Mouse (Mus musculus) liver, adult 2 months (tissue): ENCODE measurements around the gene Acsl3. TPM values are rescaled to one million over a fixed set of nuclear protein-coding genes. Genes with fewer than 3 reads are reported as not detected.
A peak's percentile ranks its signal among the peaks of the same experiment; 100 is the strongest.

Source experiments
- DNase-seq: peaks from one replicate; pipeline ENCODE4 v3.0.0-alpha.2; 2011; ENCODE audit warnings: low read depth, low spot score; ENCODE audit errors: extremely low read depth
- H3K27ac ChIP-seq: fragments of 200-500 bp; replicated peaks from 2 replicates; pipeline ENCODE4 v1.5.1; 2012; ENCODE audit warnings: low read depth, mild to moderate bottlenecking, control low read depth, inconsistent platforms, low read length; ENCODE audit not compliant: insufficient read depth
- H3K27me3 ChIP-seq: fragments of 200-500 bp; 2 replicates; pipeline ENCODE4 v1.6.1; 2012; ENCODE audit warnings: mild to moderate bottlenecking, moderate library complexity, low read length, inconsistent platforms; ENCODE audit not compliant: control insufficient read depth, insufficient read depth
- H3K36me3 ChIP-seq: fragments of 200-500 bp; 2 replicates; pipeline ENCODE4 v1.6.1; 2012; ENCODE audit warnings: low read length, inconsistent platforms; ENCODE audit not compliant: control insufficient read depth, insufficient read depth
- H3K4me1 ChIP-seq: fragments of 200-500 bp; 2 replicates; pipeline ENCODE4 v1.6.1; 2011; ENCODE audit warnings: low read length; ENCODE audit not compliant: control insufficient read depth, insufficient read depth
- H3K4me3 ChIP-seq: fragments of 200-500 bp; 2 replicates; pipeline ENCODE4 v1.5.1; 2011; ENCODE audit warnings: low read depth, mild to moderate bottlenecking, control low read depth, low read length, moderate library complexity; ENCODE audit not compliant: insufficient read depth
- H3K79me2 ChIP-seq: fragments of 200-500 bp; 2 replicates; pipeline ENCODE4 v1.6.1; 2012; ENCODE audit warnings: inconsistent platforms, mild to moderate bottlenecking, low read length, moderate library complexity; ENCODE audit not compliant: control insufficient read depth, insufficient read depth
- H3K9ac ChIP-seq: fragments of 200-500 bp; 2 replicates; pipeline ENCODE4 v1.6.1; 2012; ENCODE audit warnings: low read depth, mild to moderate bottlenecking, control low read depth, inconsistent platforms, low read length
- CTCF ChIP-seq: fragments of 200-500 bp; IDR thresholded peaks from 2 replicates; pipeline ENCODE4 v1.5.1; 2011; ENCODE audit warnings: low read depth, low read length, control low read depth
- POLR2A ChIP-seq: fragments of 200-500 bp; IDR thresholded peaks from 2 replicates; pipeline ENCODE4 v1.6.1; 2011; ENCODE audit warnings: low read length, control low read depth; ENCODE audit not compliant: insufficient read depth; ENCODE audit errors: extremely low read depth
- WGBS: fragments of 180-500 bp; shearing (Covaris S2); methylation state at CpG from one replicate; pipeline ENCODE4 v1.1.7; 2018; 5-methylcytosine and 5-hydroxymethylcytosine counted together
- polyA plus RNA-seq: library from polyadenylated mRNA; depleted of rRNA; stranded (reverse); fragments of >200 nt; gene quantifications from 2 replicates; pipeline ENCODE4 v1.2.3, GENCODE M21; 2012
- total RNA-seq: library from RNA; depleted of rRNA; stranded (reverse); fragments of >200 nt; gene quantifications from 2 replicates; pipeline ENCODE4 v1.2.3, GENCODE M21; 2014

Acsl3 gene
- total and polyA plus RNA-seq, 2 experiments: 5.3 to 39.0 TPM

GRCm38 (mm10) chr1:78640871-78641270 is 16.8 kb upstream of the Acsl3 start:
- no peak overlapping the region for H3K27ac ChIP-seq
- no peak overlapping the region for H3K4me3 ChIP-seq
- DNase-seq: no peak
- no peaks in the 10 kb centered on the region for H3K27me3 ChIP-seq
- TF ChIP-seq POLR2A: no peak
- no peak for TF ChIP-seq CTCF
- no peaks in the 10 kb centered on the region for H3K4me1 ChIP-seq
- no peaks in the 10 kb centered on the region for H3K79me2 ChIP-seq
- H3K36me3 ChIP-seq: no peaks in the 10 kb centered on the region
- no peak overlapping the region for H3K9ac ChIP-seq

GRCm38 (mm10) chr1:78641791-78642190 is 15.8 kb upstream of the Acsl3 start:
- DNase-seq: no peak
- Histone ChIP-seq H3K79me2 (no peaks in the 10 kb centered on the region), H3K36me3 (no peaks in the 10 kb centered on the region), H3K9ac (no peak overlapping the region), H3K4me3 (no peak overlapping the region), H3K27ac (no peak overlapping the region), H3K4me1 (no peaks in the 10 kb centered on the region), H3K27me3 (no peaks in the 10 kb centered on the region)
- TF ChIP-seq POLR2A: no peak
- no peak for TF ChIP-seq CTCF
- 97% methylated on average over 3 of the region's 3 CpGs for WGBS

GRCm38 (mm10) chr1:78642197-78642596 is 15.4 kb upstream of the Acsl3 start:
- Histone ChIP-seq H3K79me2 (no peaks in the 10 kb centered on the region), H3K4me3 (no peak overlapping the region), H3K9ac (no peak overlapping the region), H3K4me1 (no peaks in the 10 kb centered on the region), H3K36me3 (no peaks in the 10 kb centered on the region), H3K27ac (no peak overlapping the region), H3K27me3 (no peaks in the 10 kb centered on the region)
- no peak for DNase-seq
- WGBS: 88% methylated on average over 2 of the region's 2 CpGs
- TF ChIP-seq CTCF (no peak), POLR2A (no peak)

GRCm38 (mm10) chr1:78647317-78647885 is 10.2 kb upstream of the Acsl3 start:
- Histone ChIP-seq H3K27ac (no peak overlapping the region), H3K4me3 (no peak overlapping the region), H3K36me3 (no peaks in the 10 kb centered on the region), H3K79me2 (no peaks in the 10 kb centered on the region), H3K9ac (no peak overlapping the region), H3K4me1 (no peaks in the 10 kb centered on the region; the same call in none of the 2 replicates), H3K27me3 (no peaks in the 10 kb centered on the region)
- no peak for DNase-seq
- WGBS: 67% methylated on average over 8 of the region's 8 CpGs
- TF ChIP-seq CTCF (no peak), POLR2A (no peak)

- H3K36me3 ChIP-seq: no peaks in the 10 kb centered on the region
- no peaks in the 10 kb centered on the region; the same call in none of the 2 replicates for H3K4me1 ChIP-seq
- H3K27me3 ChIP-seq: no peaks in the 10 kb centered on the region
- 39% methylated on average over 6 of the region's 6 CpGs for WGBS
- DNase-seq: peak; percentile 98
- no peak overlapping the region for H3K4me3 ChIP-seq
- H3K79me2 ChIP-seq: no peaks in the 10 kb centered on the region
- TF ChIP-seq CTCF (no peak), POLR2A (no peak)
- H3K9ac ChIP-seq: no peak overlapping the region
- H3K27ac ChIP-seq: peak overlapping the region; percentile 91
Observed at GRCm38 (mm10) chr1:78649269-78650061, 8.2 kb upstream of the Acsl3 start.

GRCm38 (mm10) chr1:78656472-78656871 is 1.2 kb upstream of the Acsl3 start:
- no peaks in the 10 kb centered on the region for H3K27me3 ChIP-seq
- H3K27ac ChIP-seq: peak overlapping the region; percentile 78
- peak; percentile 68 for DNase-seq
- H3K4me1 ChIP-seq: peaks cover 18% of the 10 kb centered on the region
- WGBS: 13% methylated on average over 2 of the region's 2 CpGs
- H3K9ac ChIP-seq: 0 out of 2 replicates have a peak overlapping the region, but pooled peaks have one; percentile 26
- no peak for TF ChIP-seq POLR2A
- TF ChIP-seq CTCF: no peak
- H3K36me3 ChIP-seq: no peaks in the 10 kb centered on the region
- no peak overlapping the region for H3K4me3 ChIP-seq
- peaks cover 25% of the 10 kb centered on the region for H3K79me2 ChIP-seq
